Mouse (Mus musculus) C2C12 (cell line): Measurements from ENCODE around the gene Dab2ip. TPM values are rescaled to one million over a fixed set of nuclear protein-coding genes. Genes with fewer than 3 reads are reported as not detected.

ENCODE experiments used
- H3K27me3 ChIP-seq: one replicate; pipeline ENCODE4 v1.6.1; 2011; ENCODE audit not compliant: control insufficient read depth, insufficient read depth, insufficient read length
- H3K36me3 ChIP-seq: one replicate; pipeline ENCODE4 v1.6.1; 2011; ENCODE audit not compliant: control insufficient read depth, insufficient read depth
- H3K4me3 ChIP-seq: one replicate; pipeline ENCODE4 v1.5.1; 2011; ENCODE audit warnings: mild to moderate bottlenecking, control low read depth; ENCODE audit not compliant: poor library complexity, insufficient read depth, severe bottlenecking
- H3K79me2 ChIP-seq: one replicate; pipeline ENCODE4 v1.6.1; 2011; ENCODE audit not compliant: control insufficient read depth, insufficient read depth
- H3K79me3 ChIP-seq: one replicate; pipeline ENCODE4 v1.6.1; 2011; ENCODE audit warnings: low read depth, control low read depth
- H3ac ChIP-seq: one replicate; pipeline ENCODE3; 2011; ENCODE audit warnings: low read depth; ENCODE audit not compliant: control insufficient read depth, insufficient read length
- CEBPB ChIP-seq: IDR thresholded peaks from one replicate; pipeline ENCODE4 v1.6.1; 2011; ENCODE audit warnings: low read depth, mild to moderate bottlenecking, control low read depth, moderate library complexity
- CTCF ChIP-seq: IDR thresholded peaks from one replicate; pipeline ENCODE4 v1.5.1; 2011; ENCODE audit not compliant: control insufficient read depth, insufficient read depth, insufficient read length
- FOSL1 ChIP-seq: IDR thresholded peaks from one replicate; pipeline ENCODE4 v1.8.0; 2011; ENCODE audit warnings: mild to moderate bottlenecking, low read length; ENCODE audit not compliant: poor library complexity, insufficient read depth, severe bottlenecking
- MAX ChIP-seq: IDR thresholded peaks from one replicate; pipeline ENCODE4 v1.6.1; 2011; ENCODE audit warnings: mild to moderate bottlenecking, control low read depth
- MYOD1 ChIP-seq: IDR thresholded peaks from one replicate; pipeline ENCODE4 v1.6.1; 2011; ENCODE audit warnings: low read depth; ENCODE audit not compliant: control insufficient read depth, insufficient read length
- MYOG ChIP-seq: IDR thresholded peaks from one replicate; pipeline ENCODE4 v1.6.1; 2011; ENCODE audit not compliant: control insufficient read depth, insufficient read length; ENCODE audit errors: extremely low read depth
- USF1 ChIP-seq: IDR thresholded peaks from one replicate; pipeline ENCODE4 v1.6.1; 2011; ENCODE audit warnings: low read depth, mild to moderate bottlenecking, control low read depth, moderate library complexity
- polyA plus RNA-seq: library from polyadenylated mRNA; unstranded; fragments of >200 nt; fragmentation: generic; extraction: Trizol; gene quantifications from one replicate; pipeline ENCODE4 v1.2.1, GENCODE M21; 2012; ENCODE audit warnings: missing spikeins

The Dab2ip gene
- polyA plus RNA-seq, 1 experiment: 27.9 TPM

DNA sequence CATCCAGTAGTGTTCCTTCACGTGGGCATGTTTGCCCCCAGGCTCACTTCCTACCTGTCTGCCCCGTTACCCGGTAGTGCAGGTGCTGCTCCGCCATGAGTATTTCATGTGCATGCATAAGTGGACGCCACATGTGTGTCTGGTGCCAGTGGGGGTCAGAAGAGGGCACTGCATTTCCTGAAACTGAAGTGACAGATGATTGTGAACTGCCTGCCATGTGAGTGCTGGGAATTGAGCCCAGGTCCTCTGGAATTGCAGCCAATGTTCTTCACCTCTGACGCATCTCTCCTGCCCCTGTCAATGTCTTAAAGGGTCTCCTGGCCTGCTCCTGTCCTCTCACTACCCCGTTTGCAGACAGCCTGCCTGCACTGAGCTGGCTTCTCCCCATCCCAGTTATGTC, 143.9 kb downstream of the Dab2ip start:
- Histone ChIP-seq H3K36me3 (no peaks in the 10 kb centered on the region), H3ac (no peak overlapping the region), H3K27me3 (no peaks in the 10 kb centered on the region), H3K79me2 (peaks cover 90% of the 10 kb centered on the region), H3K4me3 (no peak overlapping the region), H3K79me3 (peaks cover 54% of the 10 kb centered on the region)
- TF ChIP-seq MYOG: no peak
- no peak for TF ChIP-seq MYOD1
- no peak for TF ChIP-seq USF1
- TF ChIP-seq CTCF: no peak
- TF ChIP-seq CEBPB: no peak
- TF ChIP-seq MAX: no peak
- TF ChIP-seq FOSL1: no peak

DNA sequence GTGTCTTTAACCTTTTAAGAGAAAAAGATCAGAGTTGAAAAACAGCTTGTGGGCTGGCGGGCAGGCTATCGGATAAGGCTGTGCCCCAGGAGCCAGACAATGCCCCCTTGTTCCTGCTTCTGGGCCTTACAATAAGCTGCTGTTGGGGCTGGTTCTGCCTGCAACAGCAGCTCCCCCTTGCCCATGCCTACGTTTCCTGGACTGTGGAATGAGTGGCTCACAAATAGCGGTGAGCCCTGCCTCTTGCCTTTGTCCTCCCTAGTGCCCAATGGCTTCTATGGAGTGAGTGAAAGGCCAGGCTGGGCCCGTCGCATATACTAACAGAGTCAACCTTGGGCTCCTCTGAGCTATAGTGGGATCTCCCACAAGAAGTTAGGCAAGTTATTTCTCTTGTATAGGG, 144.5 kb downstream of the Dab2ip start:
- Histone ChIP-seq H3ac (no peak overlapping the region), H3K79me2 (peaks cover 87% of the 10 kb centered on the region), H3K4me3 (no peak overlapping the region), H3K79me3 (peaks cover 48% of the 10 kb centered on the region), H3K27me3 (no peaks in the 10 kb centered on the region), H3K36me3 (peaks cover 5% of the 10 kb centered on the region)
- no peak for TF ChIP-seq USF1
- no peak for TF ChIP-seq MYOD1
- no peak for TF ChIP-seq MYOG
- TF ChIP-seq CTCF: no peak
- TF ChIP-seq MAX: no peak
- no peak for TF ChIP-seq FOSL1
- no peak for TF ChIP-seq CEBPB

DNA sequence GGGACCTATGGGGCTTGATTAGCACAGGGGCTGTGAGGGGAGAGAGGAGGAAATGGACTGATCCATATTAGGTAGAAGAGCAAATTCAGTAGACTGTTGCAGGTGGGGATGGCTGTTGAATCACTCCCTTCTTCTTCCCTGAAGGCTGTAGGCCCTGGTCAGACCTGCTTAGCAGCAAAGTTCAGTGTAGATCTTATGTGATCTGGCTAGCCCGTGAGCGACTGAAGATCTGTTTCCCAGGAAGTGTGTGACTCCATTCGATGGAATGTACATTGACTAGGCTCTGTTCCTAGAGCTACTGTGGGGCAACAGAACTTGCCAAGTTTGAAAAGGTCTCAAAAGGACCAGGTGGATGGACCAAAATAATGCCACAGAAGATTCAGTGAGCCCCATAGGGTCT, 145.2 kb downstream of the Dab2ip start:
- TF ChIP-seq MYOG: no peak
- no peak for TF ChIP-seq USF1
- TF ChIP-seq CTCF: no peak
- no peak for TF ChIP-seq CEBPB
- TF ChIP-seq MAX: no peak
- no peak for TF ChIP-seq FOSL1
- TF ChIP-seq MYOD1: no peak
- H3K27me3 ChIP-seq: no peaks in the 10 kb centered on the region
- peaks cover 5% of the 10 kb centered on the region for H3K36me3 ChIP-seq
- H3K79me3 ChIP-seq: peaks cover 46% of the 10 kb centered on the region
- H3K4me3 ChIP-seq: no peak overlapping the region
- H3ac ChIP-seq: no peak overlapping the region
- peaks cover 81% of the 10 kb centered on the region for H3K79me2 ChIP-seq

DNA sequence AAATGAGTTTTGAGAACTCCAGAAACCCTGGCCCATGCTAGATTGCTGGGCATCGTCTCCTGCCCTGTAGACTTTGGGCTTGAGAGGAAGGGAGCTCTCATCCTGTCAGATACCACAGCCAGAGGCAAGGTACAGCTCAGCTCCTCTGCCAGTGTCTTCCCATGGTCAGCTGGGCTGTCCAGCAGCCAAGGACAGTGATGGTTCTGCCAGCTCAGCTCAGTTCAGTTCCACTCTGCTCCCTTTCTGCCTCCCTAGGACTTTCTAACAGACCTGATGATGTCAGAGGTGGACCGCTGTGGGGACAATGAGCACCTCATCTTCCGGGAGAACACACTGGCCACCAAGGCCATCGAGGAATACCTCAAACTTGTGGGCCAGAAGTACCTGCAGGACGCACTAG, 154.5 kb downstream of the Dab2ip start:
- peaks cover 57% of the 10 kb centered on the region for H3K36me3 ChIP-seq
- TF ChIP-seq FOSL1 (no peak), MAX (no peak), MYOD1 (no peak), USF1 (no peak), MYOG (no peak), CEBPB (no peak), CTCF (no peak)
- no peak overlapping the region for H3K4me3 ChIP-seq
- H3ac ChIP-seq: no peak overlapping the region
- no peaks in the 10 kb centered on the region for H3K27me3 ChIP-seq
- H3K79me3 ChIP-seq: no peaks in the 10 kb centered on the region
- no peaks in the 10 kb centered on the region for H3K79me2 ChIP-seq

DNA sequence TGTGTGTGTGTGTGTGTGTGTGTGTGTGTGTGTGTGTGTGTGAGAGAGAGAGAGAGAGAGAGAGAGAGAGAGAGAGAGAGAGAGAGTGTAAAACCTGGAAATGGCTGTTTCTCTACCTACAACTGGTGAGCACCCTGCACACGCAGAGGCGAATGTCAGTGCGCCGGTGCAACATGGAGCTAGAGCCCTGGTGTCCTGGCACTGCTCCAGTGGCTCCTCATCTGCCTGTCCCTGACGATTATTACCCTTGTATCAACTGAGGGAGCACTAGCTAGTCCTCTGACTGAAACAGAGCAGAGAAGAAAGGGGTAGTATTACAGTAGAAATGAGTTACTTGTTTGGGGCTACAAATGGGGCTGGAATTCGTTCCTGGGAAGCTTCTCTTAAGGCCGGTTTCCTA, 155.4 kb downstream of the Dab2ip start:
- Histone ChIP-seq H3K4me3 (no peak overlapping the region), H3K79me2 (no peaks in the 10 kb centered on the region), H3ac (no peak overlapping the region), H3K79me3 (no peaks in the 10 kb centered on the region), H3K27me3 (no peaks in the 10 kb centered on the region), H3K36me3 (peaks cover 57% of the 10 kb centered on the region)
- TF ChIP-seq CEBPB (no peak), MYOD1 (no peak), MAX (no peak), MYOG (no peak), FOSL1 (no peak)

DNA sequence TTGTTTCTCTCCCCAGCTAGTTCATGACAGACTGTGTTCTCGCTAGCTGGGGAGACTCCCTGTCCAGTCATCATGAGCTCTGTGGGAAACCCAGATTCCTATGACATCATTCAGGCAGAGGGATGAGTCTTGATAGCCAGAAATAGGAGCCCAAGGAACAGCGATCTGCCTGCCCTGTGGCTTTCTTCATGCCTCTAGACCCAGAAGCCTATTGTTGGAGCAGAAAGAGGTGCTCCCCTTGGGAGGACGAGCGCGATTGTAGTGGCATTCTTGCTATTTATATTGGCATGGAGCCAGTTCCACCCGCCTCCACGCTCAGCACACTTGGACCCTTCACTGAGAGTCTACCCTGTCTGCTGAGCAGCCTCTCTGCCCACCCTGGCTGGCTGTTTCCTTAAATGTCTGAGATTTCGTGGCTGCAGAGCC, 156.7 kb downstream of the Dab2ip start:
- no peaks in the 10 kb centered on the region for H3K27me3 ChIP-seq
- H3ac ChIP-seq: no peak overlapping the region
- no peak overlapping the region for H3K4me3 ChIP-seq
- H3K79me2 ChIP-seq: no peaks in the 10 kb centered on the region
- H3K36me3 ChIP-seq: peaks cover 53% of the 10 kb centered on the region
- no peak for TF ChIP-seq USF1
- no peak for TF ChIP-seq MYOD1
- no peak for TF ChIP-seq FOSL1
- no peak for TF ChIP-seq CEBPB
- TF ChIP-seq MAX: no peak
- TF ChIP-seq CTCF: no peak
- no peak for TF ChIP-seq MYOG
- no peaks in the 10 kb centered on the region for H3K79me3 ChIP-seq
